Mouse (Mus musculus): Measurements from ENCODE around the gene Ptk6. TPM values are rescaled to one million over a fixed set of nuclear protein-coding genes. Genes with fewer than 3 reads are reported as not detected.

Gene Ptk6
- total and polyA plus RNA-seq, 2 experiments from 2014 or later: not detected

DNA sequence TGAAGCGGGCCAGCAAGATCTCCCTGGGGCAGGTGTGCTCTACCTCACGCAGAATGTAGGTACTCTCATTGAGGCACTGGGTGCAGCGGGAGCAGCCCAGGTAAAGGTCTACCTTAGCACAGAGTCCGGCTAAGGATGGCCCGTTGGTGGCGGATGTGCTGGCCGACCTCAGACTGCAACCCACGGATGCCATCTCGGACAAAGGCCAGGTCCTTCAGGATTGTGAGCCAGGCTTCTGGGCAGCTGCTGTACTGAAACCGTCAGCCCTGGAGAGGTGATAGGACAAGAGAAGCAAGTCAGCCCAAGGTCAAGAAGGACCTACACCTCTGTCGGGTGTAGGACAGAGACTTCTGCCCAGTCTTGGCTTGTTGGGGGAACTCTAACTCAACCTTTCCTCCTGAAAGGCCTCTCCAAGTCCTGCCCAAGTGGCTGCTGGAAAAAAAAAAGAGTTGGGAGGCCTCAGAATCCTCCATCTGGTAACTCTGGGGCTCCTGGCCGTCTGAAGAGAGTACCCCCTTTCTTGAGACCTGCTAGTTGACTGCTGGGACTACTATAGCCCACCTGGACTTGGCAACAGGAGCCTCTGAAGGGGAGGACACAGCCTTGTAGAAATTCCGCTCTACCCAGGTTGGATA is 38.3 kb upstream of the Ptk6 start:
- WGBS: 93% methylated on average over 13 of the region's 13 CpGs
- H3K9ac ChIP-seq: no peak overlapping the region
- no peak for TF ChIP-seq CTCF (IDR thresholded peaks at IDR 0.05; ENCODE audit: low read depth)
- no peaks in the 10 kb centered on the region for H3K9me3 ChIP-seq (ENCODE audit: low read length)
- no peak overlapping the region for H3K4me3 ChIP-seq (ENCODE audit: low read depth, low read length)
- H3K4me1 ChIP-seq (ENCODE audit: insufficient read depth): no peaks in the 10 kb centered on the region
- DNase-seq (no peak), ATAC-seq (no peak)
- H3K36me3 ChIP-seq (ENCODE audit: insufficient read depth): no peaks in the 10 kb centered on the region
- 0 out of 2 replicates have a peak overlapping the region, but pooled peaks have one; percentile 38 for H3K4me2 ChIP-seq (ENCODE audit: low read depth)
- no peaks in the 10 kb centered on the region for H3K27me3 ChIP-seq (ENCODE audit: insufficient read depth, low read length)
- H3K27ac ChIP-seq (ENCODE audit: low read depth, low read length): no peak overlapping the region

DNA sequence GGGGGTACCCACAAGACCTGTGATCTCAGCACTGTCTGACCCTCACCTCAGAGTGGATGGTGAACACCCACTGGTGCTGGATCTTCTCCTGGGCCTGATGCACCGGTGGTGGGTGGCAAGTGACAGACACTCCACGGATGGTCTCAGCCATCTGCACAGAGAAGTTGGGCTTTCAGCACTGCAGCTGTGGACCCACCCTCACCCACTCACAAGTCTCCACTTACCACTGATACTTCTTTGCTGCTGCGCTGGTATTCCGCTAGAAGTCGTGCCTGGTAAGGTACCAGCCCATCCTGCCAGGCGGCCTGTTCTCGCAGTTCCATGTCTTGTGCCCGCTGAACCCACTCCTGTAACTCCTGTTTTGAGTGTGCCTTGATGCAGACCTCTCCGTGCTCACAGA is 36.7 kb upstream of the Ptk6 start:
- no peak overlapping the region for H3K9ac ChIP-seq
- TF ChIP-seq CTCF (IDR thresholded peaks at IDR 0.05; ENCODE audit: low read depth): no peak
- no peaks in the 10 kb centered on the region for H3K27me3 ChIP-seq (ENCODE audit: insufficient read depth, low read length)
- no peak overlapping the region for H3K4me2 ChIP-seq (ENCODE audit: low read depth)
- no peak for DNase-seq
- WGBS: 95% methylated on average over 9 of the region's 9 CpGs
- no peaks in the 10 kb centered on the region for H3K9me3 ChIP-seq (ENCODE audit: low read length)
- no peak overlapping the region for H3K27ac ChIP-seq (ENCODE audit: low read depth, low read length)
- no peak for ATAC-seq
- no peak overlapping the region for H3K4me3 ChIP-seq (ENCODE audit: low read depth, low read length)
- H3K36me3 ChIP-seq (ENCODE audit: insufficient read depth): no peaks in the 10 kb centered on the region
- H3K4me1 ChIP-seq (ENCODE audit: insufficient read depth): no peaks in the 10 kb centered on the region

DNA sequence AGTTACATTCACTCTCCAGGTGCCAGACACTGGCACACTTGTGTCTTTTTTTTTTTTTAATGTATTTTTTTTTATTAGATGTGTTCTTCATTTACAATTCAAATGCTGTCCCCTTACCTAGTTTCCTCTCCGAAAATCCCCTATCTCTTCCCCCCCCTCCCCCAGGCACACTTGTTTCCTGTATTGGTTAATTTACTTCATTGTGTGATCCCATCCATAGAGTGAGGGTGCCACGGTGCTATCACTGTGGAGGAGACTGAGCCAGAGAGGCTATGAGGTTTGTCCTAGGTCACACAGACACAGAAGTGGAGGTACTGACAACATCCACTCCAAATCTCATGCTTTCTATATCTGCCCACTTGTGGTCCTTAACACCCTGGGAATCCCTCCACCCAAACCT is 36.3 kb upstream of the Ptk6 start:
- Histone ChIP-seq H3K4me2 (ENCODE audit: low read depth) (no peak overlapping the region), H3K9ac (no peak overlapping the region), H3K27ac (ENCODE audit: low read depth, low read length) (no peak overlapping the region), H3K9me3 (ENCODE audit: low read length) (no peaks in the 10 kb centered on the region), H3K36me3 (ENCODE audit: insufficient read depth) (no peaks in the 10 kb centered on the region), H3K4me1 (ENCODE audit: insufficient read depth) (no peaks in the 10 kb centered on the region), H3K27me3 (ENCODE audit: insufficient read depth, low read length) (no peaks in the 10 kb centered on the region), H3K4me3 (ENCODE audit: low read depth, low read length) (no peak overlapping the region)
- TF ChIP-seq CTCF (IDR thresholded peaks at IDR 0.05; ENCODE audit: low read depth): no peak
- DNase-seq (no peak), ATAC-seq (no peak)
- WGBS: 53% methylated on average over 2 of the region's 2 CpGs

DNA sequence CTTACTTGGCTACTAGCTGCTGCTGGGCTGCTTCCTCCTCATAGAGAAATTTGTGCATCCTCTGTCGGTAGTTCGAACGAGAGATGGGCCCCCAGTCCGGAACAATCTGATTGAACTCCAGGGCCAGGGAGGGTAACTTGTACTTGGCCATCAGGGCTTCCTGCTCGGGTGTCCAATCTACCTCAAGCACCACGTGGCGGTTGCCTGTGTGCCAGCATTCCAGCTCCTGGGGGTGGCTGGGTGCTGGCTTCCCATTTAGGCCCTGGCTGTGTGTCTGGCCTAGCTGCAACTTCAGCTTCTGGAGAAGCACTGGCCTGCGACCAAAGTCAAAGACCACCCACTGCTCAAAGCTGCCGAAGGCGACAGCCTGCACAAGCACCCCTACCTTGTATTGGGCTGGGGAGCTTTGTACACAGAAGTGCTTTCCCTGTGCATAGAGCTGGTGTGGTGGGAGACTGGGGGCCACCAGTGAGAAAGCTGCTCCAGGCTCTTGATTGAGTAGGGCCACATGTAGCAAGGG is 35.6 kb upstream of the Ptk6 start:
- no peak for TF ChIP-seq CTCF (IDR thresholded peaks at IDR 0.05; ENCODE audit: low read depth)
- DNase-seq: no peak
- H3K4me1 ChIP-seq (ENCODE audit: insufficient read depth): no peaks in the 10 kb centered on the region
- no peak overlapping the region for H3K27ac ChIP-seq (ENCODE audit: low read depth, low read length)
- H3K4me3 ChIP-seq (ENCODE audit: low read depth, low read length): no peak overlapping the region
- no peaks in the 10 kb centered on the region for H3K27me3 ChIP-seq (ENCODE audit: insufficient read depth, low read length)
- no peak overlapping the region for H3K4me2 ChIP-seq (ENCODE audit: low read depth)
- H3K9me3 ChIP-seq (ENCODE audit: low read length): no peaks in the 10 kb centered on the region
- no peak overlapping the region for H3K9ac ChIP-seq
- 73% methylated on average over 10 of the region's 10 CpGs for WGBS
- no peaks in the 10 kb centered on the region for H3K36me3 ChIP-seq (ENCODE audit: insufficient read depth)
- ATAC-seq: no peak

DNA sequence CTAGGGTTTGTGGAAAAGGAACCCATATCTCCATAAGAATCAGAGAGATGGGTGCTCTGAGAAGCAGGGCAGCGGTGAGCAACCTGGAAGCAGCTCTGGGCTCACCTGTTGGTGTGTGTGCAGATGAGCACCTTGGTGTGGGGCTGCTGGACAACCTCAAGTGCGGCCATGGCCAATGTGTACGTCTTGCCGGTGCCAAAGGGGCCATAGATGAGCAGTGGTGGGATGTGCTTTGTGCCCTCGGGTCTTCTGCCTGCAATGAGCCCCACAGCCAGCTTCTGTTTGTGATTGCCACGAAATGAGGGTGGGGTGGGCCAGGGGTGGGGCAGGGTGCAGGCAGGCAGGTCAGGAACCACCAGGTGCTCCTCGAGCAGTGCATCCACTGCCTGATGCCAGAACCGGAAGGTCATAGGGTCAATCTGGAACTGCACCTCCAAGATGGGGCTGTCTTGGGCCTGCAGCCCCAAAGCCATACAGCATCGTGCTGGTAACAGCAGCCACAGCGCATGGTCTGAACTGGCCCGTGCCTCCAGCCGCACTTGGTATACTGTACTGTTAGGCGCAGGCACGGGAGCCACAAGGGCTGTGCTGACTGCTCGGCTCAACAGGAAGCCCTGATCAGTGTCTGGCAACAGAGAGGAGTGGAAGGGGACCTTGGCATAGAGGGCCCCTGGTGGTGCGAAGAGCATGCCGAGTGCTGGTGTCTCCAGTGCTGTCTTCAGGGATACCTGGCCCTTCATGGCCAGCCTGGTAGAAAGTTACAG is 34.8 kb upstream of the Ptk6 start:
- no peak overlapping the region for H3K4me2 ChIP-seq (ENCODE audit: low read depth)
- H3K4me3 ChIP-seq (ENCODE audit: low read depth, low read length): no peak overlapping the region
- no peaks in the 10 kb centered on the region for H3K36me3 ChIP-seq (ENCODE audit: insufficient read depth)
- H3K4me1 ChIP-seq (ENCODE audit: insufficient read depth): no peaks in the 10 kb centered on the region
- ATAC-seq (no peak), DNase-seq (no peak)
- 91% methylated on average over 17 of the region's 17 CpGs for WGBS
- no peak overlapping the region for H3K9ac ChIP-seq
- H3K27me3 ChIP-seq (ENCODE audit: insufficient read depth, low read length): no peaks in the 10 kb centered on the region
- no peak overlapping the region for H3K27ac ChIP-seq (ENCODE audit: low read depth, low read length)
- TF ChIP-seq CTCF (IDR thresholded peaks at IDR 0.05; ENCODE audit: low read depth): no peak
- H3K9me3 ChIP-seq (ENCODE audit: low read length): no peaks in the 10 kb centered on the region

DNA sequence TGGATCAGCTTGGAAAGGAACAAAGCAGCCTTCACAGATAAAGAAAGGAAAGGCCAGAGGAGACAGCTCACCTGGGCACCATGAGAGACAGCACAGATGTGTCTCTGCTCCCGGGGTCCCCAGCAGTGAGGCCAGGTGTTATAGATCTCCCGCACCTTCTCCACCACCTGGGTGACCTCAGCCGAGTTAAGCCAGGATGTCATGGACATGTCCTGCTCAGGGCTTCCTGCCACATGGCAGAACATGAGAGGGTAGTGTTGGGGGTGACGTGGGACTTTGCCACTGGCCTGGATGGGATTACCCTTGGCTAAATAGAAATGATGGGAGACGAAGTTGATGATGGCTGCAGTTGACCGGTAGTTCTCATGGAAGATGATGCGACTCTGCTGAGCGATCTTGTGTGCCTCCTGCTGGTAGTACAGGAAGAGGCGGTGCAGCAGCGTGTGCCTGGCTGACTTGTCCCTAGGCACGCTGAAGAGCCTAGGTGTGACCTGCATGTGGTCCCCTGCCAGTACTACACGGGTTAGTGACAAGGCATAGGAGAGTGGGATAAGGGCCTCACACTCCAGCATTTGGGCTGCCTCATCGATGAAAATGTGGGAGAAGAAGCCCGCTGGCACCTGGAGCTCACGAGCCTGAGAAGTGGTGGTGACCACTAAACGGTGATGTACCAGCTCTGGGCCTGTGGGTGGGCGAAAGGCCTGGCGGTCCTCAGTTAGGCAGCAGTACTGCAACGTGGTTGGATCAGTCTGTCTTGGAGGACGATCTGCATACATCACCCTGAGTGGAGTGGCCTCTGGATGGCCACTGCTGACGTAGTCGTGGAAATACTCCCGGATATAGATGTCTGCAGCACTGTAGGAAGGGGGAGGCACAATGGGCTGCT is 33.3 kb upstream of the Ptk6 start:
- Histone ChIP-seq H3K4me1 (ENCODE audit: insufficient read depth) (no peaks in the 10 kb centered on the region), H3K4me2 (ENCODE audit: low read depth) (no peak overlapping the region), H3K36me3 (ENCODE audit: insufficient read depth) (no peaks in the 10 kb centered on the region), H3K27me3 (ENCODE audit: insufficient read depth, low read length) (no peaks in the 10 kb centered on the region), H3K27ac (ENCODE audit: low read depth, low read length) (no peak overlapping the region), H3K4me3 (ENCODE audit: low read depth, low read length) (no peak overlapping the region), H3K9ac (no peak overlapping the region), H3K9me3 (ENCODE audit: low read length) (no peaks in the 10 kb centered on the region)
- DNase-seq: no peak
- TF ChIP-seq CTCF (IDR thresholded peaks at IDR 0.05; ENCODE audit: low read depth): no peak
- 85% methylated on average over 23 of the region's 23 CpGs for WGBS
- no peak for ATAC-seq
